Mouse (Mus musculus) CH12.LX (cell line): ENCODE data around the gene Ank3. TPM values are rescaled to one million over a fixed set of nuclear protein-coding genes. Genes with fewer than 3 reads are reported as not detected.

Experiments used
- DNase-seq: peaks from one replicate; pipeline ENCODE4 v3.0.0-alpha.2; 2013; ENCODE audit errors: extremely low read depth
- H3K27ac ChIP-seq: 2 replicates; pipeline ENCODE4 v1.5.1; 2012; ENCODE audit warnings: low read depth, mild to moderate bottlenecking, control low read depth, moderate library complexity; ENCODE audit not compliant: insufficient read depth
- H3K27me3 ChIP-seq: replicated peaks from 2 replicates; pipeline ENCODE3; 2012; ENCODE audit warnings: inconsistent platforms
- H3K36me3 ChIP-seq, 2 experiments: replicated peaks in 1 of 2; 2 replicates each; pipeline versions ENCODE3 to v1.6.1; 2012; ENCODE audit warnings: inconsistent platforms in 1 of 2, low read length in 1 of 2, mild to moderate bottlenecking in 1 of 2, mixed read lengths in 1 of 2, moderate library complexity in 1 of 2; ENCODE audit not compliant: control insufficient read depth in 1 of 2, insufficient read depth in 1 of 2
- H3K4me1 ChIP-seq, 2 experiments: 2 replicates each; pipeline ENCODE4 v1.6.1; 2012; ENCODE audit warnings: inconsistent platforms in 1 of 2, moderate library complexity in 1 of 2; ENCODE audit not compliant: insufficient read depth in 2 of 2, control insufficient read depth in 1 of 2
- H3K4me2 ChIP-seq: 2 replicates; pipeline ENCODE4 v1.6.1; 2012; ENCODE audit warnings: low read depth, mild to moderate bottlenecking, control low read depth; ENCODE audit not compliant: poor library complexity, insufficient read depth, severe bottlenecking
- H3K4me3 ChIP-seq, 3 experiments: fragments of 150-350 bp in 1 of 3; sonication (generic) in 1 of 3; replicated peaks in 1 of 3; 2 replicates each; pipeline versions ENCODE3 to v1.5.1; 2011 to 2012; ENCODE audit warnings: low read depth in 2 of 3, low read length in 2 of 3, mild to moderate bottlenecking in 2 of 3, moderate library complexity in 2 of 3, control low read depth in 1 of 3, improper control_type of control experiment in 1 of 3, inconsistent platforms in 1 of 3, mixed read lengths in 1 of 3; ENCODE audit not compliant: poor library complexity in 1 of 3
- H3K79me2 ChIP-seq: replicated peaks from 2 replicates; pipeline ENCODE4 v1.6.1; 2012; ENCODE audit warnings: mild to moderate bottlenecking, moderate library complexity; ENCODE audit not compliant: control insufficient read depth, poor library complexity, insufficient read depth, severe bottlenecking; ENCODE audit errors: extremely low read depth
- H3K9ac ChIP-seq: 2 replicates; pipeline ENCODE4 v1.6.1; 2012; ENCODE audit warnings: low read depth, mild to moderate bottlenecking, control low read depth, moderate library complexity; ENCODE audit not compliant: insufficient read depth
- H3K9me3 ChIP-seq: replicated peaks from 2 replicates; pipeline ENCODE3; 2012; ENCODE audit warnings: low read length, inconsistent platforms, mixed read lengths
- BHLHE40 ChIP-seq: IDR thresholded peaks from 2 replicates; pipeline ENCODE4 v1.6.1; 2011; ENCODE audit warnings: mild to moderate bottlenecking, low read depth, low read length, improper control_type of control experiment
- CHD2 ChIP-seq: IDR thresholded peaks from 2 replicates; pipeline ENCODE4 v1.6.1; 2011; ENCODE audit warnings: low read length, improper control_type of control experiment
- CTCF ChIP-seq, 2 experiments: IDR thresholded peaks in 1 of 2; conservative IDR thresholded peaks in 1 of 2; 2 replicates each; pipeline ENCODE4 v1.5.1; 2011 to 2012; ENCODE audit warnings: low read depth in 2 of 2, low read length in 2 of 2, improper control_type of control experiment in 1 of 2, inconsistent platforms in 1 of 2, mild to moderate bottlenecking in 1 of 2, moderate library complexity in 1 of 2
- HCFC1 ChIP-seq: IDR thresholded peaks from 2 replicates; pipeline ENCODE4 v1.6.1; 2012; ENCODE audit warnings: low read depth, mild to moderate bottlenecking, inconsistent platforms, low read length, improper control_type of control experiment
- JUN ChIP-seq: IDR thresholded peaks from 2 replicates; pipeline ENCODE4 v1.6.1; 2011; ENCODE audit warnings: low read depth, mild to moderate bottlenecking, low read length, improper control_type of control experiment, moderate library complexity; ENCODE audit not compliant: insufficient read depth
- JUND ChIP-seq: conservative IDR thresholded peaks from 2 replicates; pipeline ENCODE4 v1.6.1; 2011; ENCODE audit warnings: low read depth, low read length, improper control_type of control experiment
- KAT2A ChIP-seq: IDR thresholded peaks from 2 replicates; pipeline ENCODE4 v1.6.1; 2012; ENCODE audit warnings: low read length, improper control_type of control experiment, inconsistent platforms; ENCODE audit not compliant: insufficient replicate concordance
- MAX ChIP-seq: IDR thresholded peaks from 2 replicates; pipeline ENCODE4 v1.6.1; 2011; ENCODE audit warnings: low read length, improper control_type of control experiment
- MAZ ChIP-seq: IDR thresholded peaks from 2 replicates; pipeline ENCODE4 v1.6.1; 2012; ENCODE audit warnings: low read depth, mild to moderate bottlenecking, inconsistent platforms, low read length, improper control_type of control experiment, moderate library complexity
- MEF2A ChIP-seq: IDR thresholded peaks from 2 replicates; pipeline ENCODE4 v1.6.1; 2014; ENCODE audit warnings: low read depth, mild to moderate bottlenecking, inconsistent platforms, low read length, improper control_type of control experiment, borderline replicate concordance
- NELFE ChIP-seq: IDR thresholded peaks from 2 replicates; pipeline ENCODE4 v1.6.1; 2011; ENCODE audit warnings: low read depth, low read length, improper control_type of control experiment
- POLR2A ChIP-seq: IDR thresholded peaks from 2 replicates; pipeline ENCODE4 v1.6.1; 2011; ENCODE audit warnings: low read depth, mild to moderate bottlenecking, improper control_type of control experiment, low read length
- POLR2AphosphoS2 ChIP-seq: IDR thresholded peaks from 2 replicates; pipeline ENCODE4 v1.6.1; 2011; ENCODE audit warnings: low read depth, low read length, improper control_type of control experiment
- RAD21 ChIP-seq: IDR thresholded peaks from 2 replicates; pipeline ENCODE4 v1.6.1; 2011; ENCODE audit warnings: low read depth, mild to moderate bottlenecking, low read length, improper control_type of control experiment, moderate library complexity
- SIN3A ChIP-seq: IDR thresholded peaks from 2 replicates; pipeline ENCODE4 v1.6.1; 2012; ENCODE audit warnings: low read length, improper control_type of control experiment, inconsistent platforms
- SMC3 ChIP-seq: IDR thresholded peaks from 2 replicates; pipeline ENCODE4 v1.6.1; 2011; ENCODE audit warnings: low read depth, low read length, improper control_type of control experiment
- TCF12 ChIP-seq: IDR thresholded peaks from 2 replicates; pipeline ENCODE4 v1.6.1; 2014; ENCODE audit warnings: low read depth, mild to moderate bottlenecking, inconsistent platforms, low read length, improper control_type of control experiment
- USF1 ChIP-seq: IDR thresholded peaks from 2 replicates; pipeline ENCODE4 v1.6.1; 2014; ENCODE audit warnings: low read depth, mild to moderate bottlenecking, inconsistent platforms, low read length, improper control_type of control experiment
- ZC3H11A ChIP-seq: IDR thresholded peaks from 2 replicates; pipeline ENCODE4 v1.6.1; 2012; ENCODE audit warnings: low read depth, mild to moderate bottlenecking, inconsistent platforms, low read length, improper control_type of control experiment
- dilution Hi-C: fragments of 300-500 bp; cut with MboI; formaldehyde crosslinking; loops from 2 replicates; pipeline ENCODE4 v1.14.3; 2020; ENCODE audit warnings: low sequenced_read_pairs; ENCODE audit not compliant: extremely low pct_unique_long_range_greater_than_20kb, extremely low pct_ligation_motif_present
- in situ Hi-C: fragments of 300-500 bp; cut with MboI; formaldehyde crosslinking; loops from 3 replicates; pipeline ENCODE4 v1.14.3; 2019; ENCODE audit warnings: low sequenced_read_pairs, low pct_ligation_motif_present, low pct_unique_long_range_greater_than_20kb, mixed read lengths
- polyA plus RNA-seq: library from polyadenylated mRNA; unstranded; fragments of >175 nt; gene quantifications from 2 replicates; pipeline ENCODE4 v1.2.1, GENCODE M21; 2012; ENCODE audit warnings: low read depth; ENCODE audit not compliant: insufficient read length
- total RNA-seq, 2 experiments: library from RNA; depleted of rRNA; stranded (reverse); fragments of 300-350 nt in 1 of 2; fragments of >200 nt in 1 of 2; gene quantifications; 2 replicates each; pipeline ENCODE4 v1.2.3; 2012 to 2014

Ank3 gene
- total and polyA plus RNA-seq, 3 experiments = 4.7 to 8.3 (median 6.2) TPM

DNA sequence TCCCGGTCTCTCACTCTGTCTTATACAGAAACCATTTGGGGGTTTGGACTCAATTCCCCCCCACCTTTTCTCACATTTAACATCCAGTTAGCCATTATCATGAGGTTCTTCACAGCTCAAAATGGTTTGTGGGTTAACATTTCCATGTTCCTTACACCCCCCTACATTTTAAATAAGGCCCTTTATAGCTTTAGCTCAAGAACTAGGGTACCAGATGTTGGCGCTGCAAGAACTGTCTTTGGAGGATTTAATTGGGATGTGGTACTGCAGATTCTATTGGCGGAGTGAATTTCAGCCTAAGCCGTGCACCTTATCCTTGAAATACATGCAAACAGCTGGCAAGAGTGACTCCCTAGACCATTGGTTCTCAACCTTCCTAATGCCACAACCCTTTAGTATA lies 261.2 kb downstream of the Ank3 start:
- peaks cover 0 to 2% of the 10 kb centered on the region in 2 experiments for H3K36me3 ChIP-seq
- TF ChIP-seq JUND (no peak), NELFE (no peak), SIN3A (no peak), TCF12 (no peak), USF1 (no peak), BHLHE40 (no peak), POLR2AphosphoS2 (no peak)
- no peak overlapping the region for H3K4me3 ChIP-seq
- H3K27me3 ChIP-seq = no peaks in the 10 kb centered on the region
- no peaks in the 10 kb centered on the region for H3K9me3 ChIP-seq
- DNase-seq = no peak
- dilution Hi-C loops = no loop called here
- H3K27ac ChIP-seq = no peak overlapping the region
- H3K9ac ChIP-seq = no peak overlapping the region
- no peak overlapping the region for H3K4me2 ChIP-seq
- no peaks in the 10 kb centered on the region for H3K79me2 ChIP-seq
- in situ Hi-C loops = loop anchor here (10.0 to 25.0 kb wide), 4 partner anchors 125 to 627 kb away; no protein-coding TSS in a partner anchor
- H3K4me1 ChIP-seq = peaks cover 5 to 22% of the 10 kb centered on the region in 2 experiments; a peak in 3 of 4 replicates

DNA sequence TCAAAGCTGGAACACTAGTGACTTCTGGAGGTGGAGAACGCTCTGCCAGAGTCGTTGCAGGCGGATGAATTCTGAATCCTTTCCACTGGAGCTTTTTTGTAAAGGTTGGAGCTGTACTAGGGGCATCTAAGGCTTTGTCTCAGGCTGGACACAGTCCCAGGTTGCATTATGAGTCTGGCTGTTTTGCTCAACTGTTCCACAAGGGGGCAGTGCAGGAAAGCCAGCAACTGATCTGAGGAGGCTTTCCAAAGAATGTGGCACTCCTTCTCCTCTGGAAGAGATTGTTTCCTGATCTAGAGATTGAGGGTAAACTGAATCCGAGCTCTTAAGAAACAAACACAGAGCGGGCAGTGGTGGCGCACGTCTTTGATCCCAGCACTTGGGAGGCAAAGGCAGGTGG lies 263.8 kb downstream of the Ank3 start:
- Histone ChIP-seq H3K9ac (no peak overlapping the region), H3K4me2 (no peak overlapping the region), H3K79me2 (no peaks in the 10 kb centered on the region), H3K4me3 (no peak overlapping the region), H3K4me1 (peaks cover 7 to 28% of the 10 kb centered on the region in 2 experiments), H3K36me3 (peaks cover 0 to 2% of the 10 kb centered on the region in 2 experiments), H3K27ac (no peak overlapping the region), H3K27me3 (no peaks in the 10 kb centered on the region), H3K9me3 (no peaks in the 10 kb centered on the region)
- no peak for TF ChIP-seq ZC3H11A
- no peak for TF ChIP-seq MAX
- TF ChIP-seq POLR2A = no peak
- TF ChIP-seq BHLHE40 = no peak
- peak; percentile 79 for TF ChIP-seq RAD21
- TF ChIP-seq HCFC1 = no peak
- TF ChIP-seq KAT2A = no peak
- TF ChIP-seq CHD2 = no peak
- TF ChIP-seq MEF2A = no peak
- peak; percentile 59 to 85 for TF ChIP-seq CTCF (conservative IDR thresholded peaks at IDR 0.05 in 1 of 2, IDR thresholded peaks at IDR 0.05 in 1 of 2; ENCODE audit: low read depth in 2 of 2, low read length in 2 of 2)
- TF ChIP-seq MAZ = no peak
- no peak for TF ChIP-seq TCF12
- peak; percentile 78 for TF ChIP-seq SMC3
- no peak for TF ChIP-seq JUN
- DNase-seq = peak; percentile 57
- in situ Hi-C loops = loop anchor here (10.0 to 25.0 kb wide), 4 partner anchors 122 to 625 kb away; no protein-coding TSS in a partner anchor
- dilution Hi-C loops = no loop called here
